Mouse (Mus musculus) stomach, embryonic 16.5 days (tissue): ENCODE results near the gene Prx. TPM values are rescaled to one million over a fixed set of nuclear protein-coding genes. Genes with fewer than 3 reads are reported as not detected.

Source experiments
- ATAC-seq: fragments of 200-750 bp; cut with Nextera tagmentation; 2 replicates; pipeline ENCODE4 v1.8.0; 2017; ENCODE audit warnings: moderate number of reproducible peaks, moderate TSS enrichment; ENCODE audit not compliant: insufficient read depth, low FRiP score
- H3K27ac ChIP-seq: fragments of 300-500 bp; sonication (generic); 2 replicates; pipeline ENCODE4 v1.5.1; 2014; ENCODE audit warnings: low read length
- H3K27me3 ChIP-seq: fragments of 300-500 bp; sonication (generic); 2 replicates; pipeline ENCODE4 v1.6.1; 2014; ENCODE audit warnings: low read length, control low read depth, mixed read lengths; ENCODE audit not compliant: control insufficient read depth, insufficient read depth
- H3K36me3 ChIP-seq: fragments of 300-500 bp; sonication (generic); 2 replicates; pipeline ENCODE4 v1.6.1; 2014; ENCODE audit warnings: low read length; ENCODE audit not compliant: control insufficient read depth, insufficient read depth
- H3K4me1 ChIP-seq: fragments of 300-500 bp; sonication (generic); 2 replicates; pipeline ENCODE4 v1.6.1; 2014; ENCODE audit warnings: low read length, control low read depth, mixed read lengths; ENCODE audit not compliant: control insufficient read depth, insufficient read depth
- H3K4me2 ChIP-seq: fragments of 300-500 bp; sonication (generic); 2 replicates; pipeline ENCODE4 v1.6.1; 2014; ENCODE audit warnings: low read depth, low read length, mixed read lengths
- H3K4me3 ChIP-seq: fragments of 300-500 bp; sonication (generic); replicated peaks from 2 replicates; pipeline ENCODE4 v1.5.1; 2014; ENCODE audit warnings: mild to moderate bottlenecking, low read length
- H3K9ac ChIP-seq: fragments of 300-500 bp; sonication (generic); 2 replicates; pipeline ENCODE4 v1.6.1; 2014; ENCODE audit warnings: low read length
- H3K9me3 ChIP-seq: fragments of 300-500 bp; sonication (generic); replicated peaks from 2 replicates; pipeline ENCODE4 v1.6.1; 2016; ENCODE audit warnings: low read length, control low read depth; ENCODE audit not compliant: control insufficient read depth
- WGBS: fragments of 180-500 bp; shearing (Covaris S2); extraction: QIAGEN DNeasy Blood & Tissue Kit; methylation state at CpG from one replicate; pipeline ENCODE4 v1.1.7; 2014; 5-methylcytosine and 5-hydroxymethylcytosine counted together
- polyA plus RNA-seq: library from polyadenylated mRNA; unstranded; fragments of >200 nt; fragmentation: Nextera tagmentation; extraction: Ambion mirVana; gene quantifications from 2 replicates; pipeline ENCODE4 v1.2.1, GENCODE M21; 2015

Prx gene
- polyA plus RNA-seq, 1 experiment from 2014 or later: 4.0 TPM

DNA sequence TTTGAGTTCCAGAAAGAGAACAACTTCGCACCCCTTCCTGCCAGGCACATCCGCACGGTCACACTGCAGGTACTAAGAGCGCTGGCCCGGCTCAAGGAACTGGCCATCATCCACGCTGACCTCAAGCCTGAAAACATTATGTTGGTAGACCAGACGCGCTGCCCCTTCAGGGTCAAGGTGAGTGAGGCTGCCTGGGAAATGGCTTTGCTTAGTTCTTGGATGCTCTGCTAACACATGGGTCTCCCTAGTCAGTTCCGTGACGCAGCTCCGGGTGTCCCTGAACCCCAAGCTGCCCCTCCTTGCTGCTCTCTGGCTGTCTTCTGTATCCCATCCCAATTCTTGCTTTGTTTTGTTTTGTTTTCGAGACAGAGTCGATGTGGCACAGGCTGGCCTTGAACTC, 24.7 kb downstream of the Prx start:
- no peak overlapping the region for H3K27ac ChIP-seq
- H3K4me1 ChIP-seq: no peaks in the 10 kb centered on the region
- 91% methylated on average over 13 of the region's 13 CpGs for WGBS
- H3K4me2 ChIP-seq: no peak overlapping the region
- no peaks in the 10 kb centered on the region for H3K36me3 ChIP-seq
- 0 out of 2 replicates have a peak, but pooled peaks cover 5% of the 10 kb centered on the region for H3K9me3 ChIP-seq
- H3K9ac ChIP-seq: no peak overlapping the region
- H3K27me3 ChIP-seq: no peaks in the 10 kb centered on the region
- H3K4me3 ChIP-seq: no peak overlapping the region
- no peak for ATAC-seq

DNA sequence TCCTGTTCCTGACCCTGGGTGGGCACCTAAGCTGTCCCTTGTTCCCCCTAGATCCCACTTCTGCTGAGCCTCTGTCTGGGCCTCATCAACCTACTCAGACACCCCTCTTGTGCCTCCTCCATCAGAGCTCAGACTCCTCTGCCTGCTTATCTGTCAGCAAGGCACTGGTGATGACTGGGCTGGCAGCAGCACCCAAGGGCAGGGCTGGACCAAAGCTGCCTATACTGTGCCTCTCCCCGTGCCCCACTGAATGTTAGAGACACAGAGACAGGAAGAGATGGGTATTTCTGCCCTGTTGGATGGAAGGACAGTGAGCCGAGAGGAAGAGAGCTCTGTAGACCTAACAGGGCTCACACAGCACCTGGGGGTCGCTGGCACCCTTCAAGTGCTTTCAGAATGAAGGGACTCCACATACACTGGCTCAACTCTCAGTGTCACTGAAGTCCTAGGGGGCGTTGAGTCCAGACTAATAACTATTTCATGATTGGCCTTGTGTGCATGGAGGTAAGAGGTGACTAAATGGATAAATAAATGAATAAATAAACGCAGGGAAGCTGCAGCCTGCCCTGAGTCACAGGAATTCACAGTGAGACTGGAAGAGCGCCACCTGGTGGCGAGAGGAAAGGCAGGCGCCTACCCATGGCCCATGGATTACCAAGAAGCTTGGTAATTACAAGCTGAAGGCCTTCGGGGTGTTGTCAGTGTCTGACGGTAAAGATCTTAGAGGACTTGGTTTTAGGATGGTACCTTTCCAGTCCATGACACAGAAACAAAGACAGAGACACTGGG, 27.1 kb downstream of the Prx start:
- 20% methylated on average over 10 of the region's 10 CpGs for WGBS

DNA sequence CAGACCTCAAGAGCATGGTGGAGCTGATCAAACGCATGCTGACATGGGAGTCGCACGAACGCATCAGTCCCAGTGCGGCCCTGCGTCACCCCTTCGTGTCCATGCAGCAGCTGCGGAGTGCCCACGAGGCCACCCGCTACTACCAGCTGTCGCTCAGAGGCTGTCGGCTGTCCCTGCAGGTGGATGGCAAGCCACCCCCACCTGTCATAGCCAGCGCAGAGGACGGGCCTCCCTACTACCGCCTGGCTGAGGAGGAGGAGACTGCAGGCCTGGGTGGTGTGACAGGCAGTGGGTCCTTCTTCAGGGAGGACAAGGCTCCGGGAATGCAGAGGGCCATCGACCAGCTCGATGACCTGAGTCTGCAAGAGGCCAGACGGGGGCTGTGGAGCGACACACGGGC, 29.9 kb downstream of the Prx start:
- Histone ChIP-seq H3K4me3 (no peak overlapping the region), H3K27ac (no peak overlapping the region), H3K9ac (no peak overlapping the region), H3K27me3 (no peaks in the 10 kb centered on the region), H3K36me3 (0 out of 2 replicates have a peak, but pooled peaks cover 3% of the 10 kb centered on the region), H3K4me1 (no peaks in the 10 kb centered on the region), H3K9me3 (no peaks in the 10 kb centered on the region), H3K4me2 (no peak overlapping the region)
- 83% methylated on average over 21 of the region's 21 CpGs for WGBS
- no peak for ATAC-seq

More for the DNA sequence above, 27.1 kb downstream of the Prx start:
- Histone ChIP-seq H3K36me3 (no peaks in the 10 kb centered on the region), H3K4me3 (no peak overlapping the region), H3K9ac (no peak overlapping the region), H3K27me3 (no peaks in the 10 kb centered on the region), H3K9me3 (no peaks in the 10 kb centered on the region), H3K27ac (no peak overlapping the region), H3K4me2 (no peak overlapping the region), H3K4me1 (no peaks in the 10 kb centered on the region)
- peak; percentile 79; the same call in 1 of the 2 replicates for ATAC-seq

DNA sequence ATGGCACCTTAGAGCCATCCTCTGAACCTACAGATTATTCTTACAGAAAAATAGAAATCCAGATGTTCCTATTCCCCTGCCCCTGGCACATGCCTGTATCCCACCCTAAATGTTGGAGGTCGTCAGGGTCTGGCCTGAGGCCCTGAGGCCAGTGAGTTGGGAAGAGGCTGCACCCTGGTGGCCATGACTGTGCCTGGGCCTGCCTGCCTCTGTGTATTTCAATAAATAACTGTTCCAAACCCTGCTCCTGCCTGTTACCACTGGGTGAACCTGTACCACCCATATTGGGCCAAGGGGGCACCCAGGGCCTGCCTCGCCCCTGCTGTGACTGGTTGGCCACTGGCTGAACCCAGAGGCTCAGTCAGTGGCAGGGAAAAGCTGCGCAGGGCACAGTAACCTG, 31.8 kb downstream of the Prx start:
- no peak overlapping the region for H3K4me3 ChIP-seq
- 0 out of 2 replicates have a peak, but pooled peaks cover 8% of the 10 kb centered on the region for H3K36me3 ChIP-seq
- no peaks in the 10 kb centered on the region for H3K9me3 ChIP-seq
- H3K27ac ChIP-seq: no peak overlapping the region
- no peak overlapping the region for H3K4me2 ChIP-seq
- no peaks in the 10 kb centered on the region for H3K27me3 ChIP-seq
- no peaks in the 10 kb centered on the region for H3K4me1 ChIP-seq
- 83% methylated on average over 3 of the region's 3 CpGs for WGBS
- no peak for ATAC-seq
- H3K9ac ChIP-seq: no peak overlapping the region

DNA sequence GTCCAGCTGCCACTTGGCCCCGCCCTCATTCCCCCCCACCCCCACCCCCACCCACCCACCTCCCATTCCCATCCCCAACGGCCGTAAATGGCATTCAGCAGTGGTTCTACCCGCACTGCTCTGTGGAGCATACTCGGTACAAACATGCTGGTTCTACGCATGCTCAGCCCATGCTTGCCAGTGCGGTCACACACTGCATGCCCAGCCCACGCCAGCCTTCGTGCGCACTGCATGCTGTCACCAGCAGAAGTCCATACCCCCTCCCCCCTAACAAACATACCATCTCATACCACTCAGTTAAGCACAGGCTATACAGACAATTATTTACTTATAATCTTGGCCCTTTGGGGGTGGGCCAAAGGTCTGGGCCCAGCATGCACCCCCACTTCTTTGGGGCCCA, 32.6 kb downstream of the Prx start:
- no peak overlapping the region for H3K4me2 ChIP-seq
- no peaks in the 10 kb centered on the region for H3K9me3 ChIP-seq
- no peak overlapping the region for H3K4me3 ChIP-seq
- no peak overlapping the region for H3K9ac ChIP-seq
- H3K27me3 ChIP-seq: no peaks in the 10 kb centered on the region
- H3K4me1 ChIP-seq: no peaks in the 10 kb centered on the region
- no peak overlapping the region for H3K27ac ChIP-seq
- 83% methylated on average over 10 of the region's 10 CpGs for WGBS
- 0 out of 2 replicates have a peak, but pooled peaks cover 13% of the 10 kb centered on the region for H3K36me3 ChIP-seq
- ATAC-seq: no peak

DNA sequence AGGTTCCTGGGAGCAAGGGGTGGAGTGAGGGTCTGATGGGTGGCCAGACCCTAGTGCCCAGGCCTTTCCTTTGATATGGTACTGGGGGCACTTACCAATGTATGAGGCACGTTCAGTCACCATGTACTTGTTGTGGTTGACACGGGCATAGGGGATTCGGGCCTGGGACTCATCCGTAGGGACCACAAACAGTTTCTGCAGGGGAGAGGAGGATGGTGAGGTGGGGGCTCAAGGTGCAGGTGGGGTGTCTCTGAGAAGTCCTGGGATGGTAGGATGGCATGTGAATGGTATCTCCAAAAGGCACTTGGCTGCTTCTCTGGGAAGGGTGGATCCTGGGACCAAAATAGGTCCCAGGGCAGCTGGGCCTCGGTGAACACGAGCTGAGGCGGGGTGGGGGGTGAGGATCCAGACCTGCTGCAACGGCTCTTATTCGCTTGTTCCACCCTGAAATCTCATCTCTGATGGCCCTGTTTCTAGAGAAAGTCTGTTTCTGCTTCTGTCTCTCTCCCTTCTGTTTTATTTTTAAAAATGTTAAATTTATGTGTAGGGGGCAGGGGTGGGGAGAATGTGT, 33.4 kb downstream of the Prx start:
- Histone ChIP-seq H3K9ac (no peak overlapping the region), H3K36me3 (0 out of 2 replicates have a peak, but pooled peaks cover 13% of the 10 kb centered on the region), H3K27ac (no peak overlapping the region), H3K4me2 (no peak overlapping the region), H3K9me3 (no peaks in the 10 kb centered on the region), H3K4me1 (no peaks in the 10 kb centered on the region), H3K4me3 (no peak overlapping the region), H3K27me3 (no peaks in the 10 kb centered on the region)
- no peak for ATAC-seq
- WGBS: 88% methylated on average over 9 of the region's 9 CpGs

DNA sequence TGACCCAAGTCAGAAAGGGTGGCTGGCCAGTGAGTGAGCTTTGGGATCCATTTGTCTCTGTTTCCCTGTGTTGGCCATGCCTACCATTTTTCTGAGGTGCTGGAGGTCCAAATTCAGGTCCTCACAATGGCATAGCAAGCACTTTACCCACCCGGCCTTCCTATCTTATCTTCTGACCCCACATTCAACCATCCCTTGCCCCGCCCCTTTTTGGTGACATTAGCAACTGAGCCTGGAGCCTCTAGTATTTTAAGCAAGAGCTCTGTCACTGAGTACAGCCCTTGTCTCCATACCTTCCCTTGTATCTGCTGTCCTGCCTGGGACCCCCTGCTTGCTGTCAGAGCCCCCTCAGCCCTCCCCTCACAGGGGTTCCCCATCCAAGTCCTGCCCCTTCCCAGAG, 36.3 kb downstream of the Prx start:
- no peaks in the 10 kb centered on the region for H3K27me3 ChIP-seq
- H3K4me3 ChIP-seq: no peak overlapping the region
- no peak overlapping the region for H3K4me2 ChIP-seq
- no peak overlapping the region for H3K9ac ChIP-seq
- H3K4me1 ChIP-seq: no peaks in the 10 kb centered on the region
- 70% methylated on average over 2 of the region's 2 CpGs for WGBS
- H3K36me3 ChIP-seq: 0 out of 2 replicates have a peak, but pooled peaks cover 13% of the 10 kb centered on the region
- no peak for ATAC-seq
- no peak overlapping the region for H3K27ac ChIP-seq
- H3K9me3 ChIP-seq: no peaks in the 10 kb centered on the region

DNA sequence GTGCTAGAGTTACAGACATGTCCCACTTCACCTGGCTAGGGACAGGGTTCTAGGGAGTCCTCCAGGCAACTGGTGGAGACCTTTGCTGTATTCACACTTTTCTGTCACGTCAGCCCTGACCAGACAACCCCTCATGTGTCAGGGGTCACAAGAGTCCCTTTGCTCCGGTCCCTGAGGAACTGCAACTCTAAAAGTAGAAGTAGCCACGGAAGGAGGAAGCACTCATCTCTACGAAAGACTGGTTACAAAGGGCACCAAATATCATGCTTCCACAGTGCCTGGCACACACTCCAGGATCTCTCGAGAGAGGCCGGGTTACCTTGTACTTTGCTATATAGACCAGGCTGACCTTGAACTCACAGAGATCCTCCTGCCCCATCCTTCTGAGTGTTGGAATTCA, 37.5 kb downstream of the Prx start:
- Histone ChIP-seq H3K4me3 (no peak overlapping the region), H3K27ac (no peak overlapping the region), H3K4me1 (peaks cover 2% of the 10 kb centered on the region; the same call in 1 of the 2 replicates), H3K9ac (no peak overlapping the region), H3K27me3 (no peaks in the 10 kb centered on the region), H3K9me3 (no peaks in the 10 kb centered on the region), H3K36me3 (0 out of 2 replicates have a peak, but pooled peaks cover 13% of the 10 kb centered on the region), H3K4me2 (no peak overlapping the region)
- 89% methylated on average over 6 of the region's 6 CpGs for WGBS
- no peak for ATAC-seq

DNA sequence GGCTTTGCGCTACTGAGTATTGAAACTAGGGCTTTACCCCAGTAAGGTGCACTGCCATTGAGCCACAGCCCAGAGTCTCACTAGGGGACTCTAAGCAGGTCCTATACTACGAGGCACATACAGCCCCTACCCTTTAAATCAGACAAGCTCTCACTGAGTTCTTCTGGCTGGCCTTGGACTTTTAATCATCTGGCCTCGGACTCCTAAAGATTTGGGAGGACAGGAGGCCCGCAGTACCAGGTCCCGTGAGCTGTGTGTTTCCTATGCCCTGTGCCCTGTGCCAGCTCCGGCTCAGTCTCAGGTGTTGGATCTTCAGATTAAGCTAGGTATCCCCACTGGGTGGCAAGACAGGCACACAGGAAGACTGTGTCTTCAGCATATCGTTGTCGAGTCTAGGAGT, 38.9 kb downstream of the Prx start:
- no peaks in the 10 kb centered on the region for H3K27me3 ChIP-seq
- WGBS: 88% methylated on average over 8 of the region's 8 CpGs
- ATAC-seq: no peak
- H3K9me3 ChIP-seq: no peaks in the 10 kb centered on the region
- H3K4me3 ChIP-seq: no peak overlapping the region
- H3K27ac ChIP-seq: no peak overlapping the region
- 0 out of 2 replicates have a peak, but pooled peaks cover 9% of the 10 kb centered on the region for H3K36me3 ChIP-seq
- H3K4me2 ChIP-seq: no peak overlapping the region
- H3K9ac ChIP-seq: 0 out of 2 replicates have a peak overlapping the region, but pooled peaks have one; percentile 16
- peaks cover 9% of the 10 kb centered on the region for H3K4me1 ChIP-seq
